ENCODE assay signal across 15 mouse cellular contexts in genomic region chr2:151777366-151777765, GRCm38 (mm10). TPM values are rescaled to one million over a fixed set of nuclear protein-coding genes. Genes with fewer than 3 reads are reported as not detected.
A peak's percentile ranks its signal among the peaks of the same experiment; 100 is the strongest.
DNase-seq lines count a peak whose midpoint lies in the region; TF ChIP-seq lines count a peak whose summit lies in the region.
"Had no signal": no experiment of that assay in that cellular context is flagged by ENCODE, and none has a peak within 500 bp of the region (broad histone marks: within the 10 kb centered on the region; RNA-seq: fewer than 3 reads in every experiment).

No protein-coding gene starts in this region.

- no peaks in the 10 kb centered on the region for H3K79me2 ChIP-seq in heart, adult 2 months (replicated peaks; ENCODE audit: control insufficient read depth, insufficient read depth, low read length)

- no peaks in the 10 kb centered on the region for H3K27me3 ChIP-seq in heart, adult 2 months (ENCODE audit: control insufficient read depth, insufficient read depth, low read length)
- peaks cover 7% of the 10 kb centered on the region for H3K27me3 ChIP-seq in heart, embryonic 10.5 days (ENCODE audit: insufficient read depth, poor library complexity, severe bottlenecking)

- TF ChIP-seq CTCF in heart, adult 2 months (IDR thresholded peaks at IDR 0.05): no peak

- TF ChIP-seq EP300 in heart, adult 2 months (IDR thresholded peaks at IDR 0.05; ENCODE audit: insufficient read depth, low read depth, low read length): no peak

- no peaks in the 10 kb centered on the region for H3K36me3 ChIP-seq in heart, adult 2 months (ENCODE audit: control insufficient read depth, insufficient read depth, low read length)
- H3K36me3 ChIP-seq in heart, embryonic 10.5 days: no peaks in the 10 kb centered on the region
- H3K36me3 ChIP-seq: G1E had no signal

- 78% methylated on average over 3 of the region's 3 CpGs for WGBS in heart, adult 2 months
- 82% methylated on average over 3 of the region's 3 CpGs for WGBS in heart, embryonic 10.5 days

- H3K9me3 ChIP-seq in heart, embryonic 10.5 days: no peaks in the 10 kb centered on the region
- H3K9me3 ChIP-seq: G1E had no signal

- no peak overlapping the region for H3K27ac ChIP-seq in heart, adult 2 months
- H3K27ac ChIP-seq in heart, embryonic 10.5 days: no peak overlapping the region

- DNase-seq in heart, adult 11 months: peak; percentile 64
- no peak for DNase-seq in heart, adult 2 months
- peak; percentile 62 for DNase-seq in heart, embryonic 10.5 days (ENCODE audit: low spot score)
- DNase-seq in heart, postnatal 4 days: no peak
- DNase-seq: adrenal gland, adult 2 months; adrenal gland, adult 8-10 months; adrenal gland, postnatal 10 days; adrenal gland, postnatal 14 days; adrenal gland, postnatal 25 days; adrenal gland, postnatal 36 days; B cell, adult 2 months; cerebellum, adult 11 months; cerebellum, adult 11-12 months; cerebellum, adult 18-20 months had no signal

- intact Hi-C loops in heart, adult 2 months (cut with DNase I): no loop called here

- no peak overlapping the region for H3K9ac ChIP-seq in heart, adult 2 months (ENCODE audit: low read depth, low read length)

- H3K4me1 ChIP-seq in heart, adult 2 months (ENCODE audit: control insufficient read depth, insufficient read depth, low read length): no peaks in the 10 kb centered on the region
- no peaks in the 10 kb centered on the region for H3K4me1 ChIP-seq in heart, embryonic 10.5 days

- TF ChIP-seq POLR2A in heart, adult 2 months (IDR thresholded peaks at IDR 0.05; ENCODE audit: insufficient read depth, low read depth, low read length): no peak

- H3K4me3 ChIP-seq in heart, adult 2 months: no peak overlapping the region
- H3K4me3 ChIP-seq in heart, embryonic 10.5 days: no peak overlapping the region

RNA-seq across cellular contexts. Expression of gene Psmf1, which starts 33.4 kb away (rescaled TPM):
- total RNA-seq in heart, adult 2 months (2021): 10 to 100 TPM; 21.8 to 25.9 TPM
- polyA plus RNA-seq in heart, adult 2 months (2012; rRNA removed): 29.6 and 30.6 TPM in 2 replicates
- polyA plus RNA-seq in heart, embryonic 10.5 days (2016; fragmentation: Nextera tagmentation; extraction: Ambion mirVana): 37.2 and 43.1 TPM in 2 replicates
- total RNA-seq in heart, postnatal 4 days (2021): 10 to 100 TPM; 32.0 to 33.0 TPM

Comparison
In these comparisons a context has a peak if more than half of its experiments do, and no peak if none do; other contexts are left out.
1. DNase-seq: peak in heart, adult 11 months (single experiment) and heart, embryonic 10.5 days (single experiment); none in heart, adult 2 months (0 of 2) and heart, postnatal 4 days (single experiment).